Mouse (Mus musculus) heart, embryonic 14.5 days (tissue): ENCODE measurements around the gene Tbrg4. TPM values are rescaled to one million over a fixed set of nuclear protein-coding genes. Genes with fewer than 3 reads are reported as not detected.

Experiments
- ATAC-seq: fragments of 200-750 bp; cut with Nextera tagmentation; 2 replicates; pipeline ENCODE4 v1.8.0; 2017; ENCODE audit warnings: low read depth, moderate TSS enrichment; ENCODE audit not compliant: insufficient number of reproducible peaks, insufficient read depth, low FRiP score
- H3K27ac ChIP-seq, 2 experiments: fragments of 200-500 bp in 1 of 2; fragments of 300-500 bp in 1 of 2; sonication (generic) in 1 of 2; replicated peaks in 1 of 2; 2 replicates each; pipeline ENCODE4 v1.5.1; 2012 to 2014; ENCODE audit warnings: low read depth in 2 of 2, low read length in 2 of 2, control low read depth in 1 of 2, mild to moderate bottlenecking in 1 of 2, mixed read lengths in 1 of 2; ENCODE audit not compliant: control insufficient read depth in 1 of 2, insufficient read depth in 1 of 2
- H3K27me3 ChIP-seq: fragments of 300-500 bp; sonication (generic); 2 replicates; pipeline ENCODE4 v1.6.1; 2014; ENCODE audit warnings: mild to moderate bottlenecking, low read length, control low read depth; ENCODE audit not compliant: control insufficient read depth, insufficient read depth
- H3K36me3 ChIP-seq: fragments of 300-500 bp; sonication (generic); 2 replicates; pipeline ENCODE4 v1.6.1; 2014; ENCODE audit warnings: mild to moderate bottlenecking, control low read depth, low read length, mixed read lengths; ENCODE audit not compliant: control insufficient read depth, insufficient read depth
- H3K4me1 ChIP-seq, 2 experiments: fragments of 200-500 bp in 1 of 2; fragments of 300-500 bp in 1 of 2; sonication (generic) in 1 of 2; 2 replicates each; pipeline ENCODE4 v1.6.1; 2012 to 2014; ENCODE audit warnings: low read length in 2 of 2, control low read depth in 1 of 2, mixed read lengths in 1 of 2; ENCODE audit not compliant: control insufficient read depth in 2 of 2, insufficient read depth in 2 of 2
- H3K4me2 ChIP-seq: fragments of 300-500 bp; sonication (generic); 2 replicates; pipeline ENCODE4 v1.6.1; 2014; ENCODE audit warnings: mild to moderate bottlenecking, low read length
- H3K4me3 ChIP-seq, 2 experiments: fragments of 200-500 bp in 1 of 2; fragments of 300-500 bp in 1 of 2; sonication (generic) in 1 of 2; 2 replicates each; pipeline ENCODE4 v1.5.1; 2012 to 2014; ENCODE audit warnings: low read length in 2 of 2, mild to moderate bottlenecking in 2 of 2, control low read depth in 1 of 2, low read depth in 1 of 2, moderate library complexity in 1 of 2; ENCODE audit not compliant: control insufficient read depth in 1 of 2, insufficient read depth in 1 of 2
- H3K9ac ChIP-seq: fragments of 300-500 bp; sonication (generic); 2 replicates; pipeline ENCODE4 v1.6.1; 2014; ENCODE audit warnings: mild to moderate bottlenecking, low read length
- H3K9me3 ChIP-seq: fragments of 300-500 bp; sonication (generic); 2 replicates; pipeline ENCODE4 v1.6.1; 2016; ENCODE audit warnings: low read length, control low read depth; ENCODE audit not compliant: control insufficient read depth
- whole genome bisulfite sequencing: fragments of 180-500 bp; shearing (Covaris S2); extraction: QIAGEN DNeasy Blood & Tissue Kit; methylation state at CpG from one replicate; pipeline ENCODE4 v1.1.7; 2014; 5-methylcytosine and 5-hydroxymethylcytosine counted together
- polyA plus RNA-seq: library from polyadenylated mRNA; unstranded; fragments of >200 nt; fragmentation: Nextera tagmentation; extraction: Ambion mirVana; gene quantifications from 2 replicates; pipeline ENCODE4 v1.2.1, GENCODE M21; 2014

The Tbrg4 gene
- polyA plus RNA-seq, 1 experiment from 2014 or later, result 34.8 TPM

DNA sequence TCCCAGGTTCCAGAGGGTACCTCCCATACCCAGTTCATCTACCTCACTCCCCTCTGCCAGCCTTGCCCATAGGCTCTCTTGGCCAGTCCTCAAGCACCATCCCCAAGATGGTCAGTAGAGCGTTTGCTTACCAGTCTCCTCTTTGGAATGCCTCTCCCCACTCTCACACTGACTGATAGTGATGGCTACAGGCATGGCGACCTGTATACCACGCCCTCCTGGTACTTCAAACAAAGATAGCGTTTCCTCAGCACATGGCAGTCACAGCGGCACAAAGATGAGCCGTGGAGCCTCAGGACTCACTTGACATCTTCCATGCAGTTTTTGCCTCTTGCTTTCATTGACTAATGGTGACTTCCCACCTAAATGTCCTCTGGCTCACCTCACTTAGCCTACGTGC lies 36.0 kb downstream of the Tbrg4 start:
- H3K36me3 ChIP-seq, result peaks cover 88% of the 10 kb centered on the region
- H3K9ac ChIP-seq, result no peak overlapping the region
- H3K4me2 ChIP-seq, result no peak overlapping the region
- H3K27ac ChIP-seq, result no peak overlapping the region
- H3K4me3 ChIP-seq, result no peak overlapping the region
- no peak for ATAC-seq
- no peaks in the 10 kb centered on the region for H3K27me3 ChIP-seq
- no peaks in the 10 kb centered on the region for H3K9me3 ChIP-seq
- H3K4me1 ChIP-seq, result peaks cover 3 to 16% of the 10 kb centered on the region in 2 experiments; a peak in 3 of 4 replicates
- WGBS, result 74% methylated on average over 7 of the region's 7 CpGs

GRCm38 (mm10) chr11:6588295-6588694 lies 37.6 kb downstream of the Tbrg4 start:
- H3K9me3 ChIP-seq, result no peaks in the 10 kb centered on the region
- 90% methylated on average over 7 of the region's 7 CpGs for WGBS
- no peak overlapping the region for H3K4me2 ChIP-seq
- H3K36me3 ChIP-seq, result peaks cover 79% of the 10 kb centered on the region
- no peak overlapping the region for H3K4me3 ChIP-seq
- no peak overlapping the region for H3K9ac ChIP-seq
- no peak overlapping the region for H3K27ac ChIP-seq
- H3K4me1 ChIP-seq, result peaks cover 0 to 16% of the 10 kb centered on the region in 2 experiments; a peak in 3 of 4 replicates
- H3K27me3 ChIP-seq, result no peaks in the 10 kb centered on the region
- no peak for ATAC-seq

DNA sequence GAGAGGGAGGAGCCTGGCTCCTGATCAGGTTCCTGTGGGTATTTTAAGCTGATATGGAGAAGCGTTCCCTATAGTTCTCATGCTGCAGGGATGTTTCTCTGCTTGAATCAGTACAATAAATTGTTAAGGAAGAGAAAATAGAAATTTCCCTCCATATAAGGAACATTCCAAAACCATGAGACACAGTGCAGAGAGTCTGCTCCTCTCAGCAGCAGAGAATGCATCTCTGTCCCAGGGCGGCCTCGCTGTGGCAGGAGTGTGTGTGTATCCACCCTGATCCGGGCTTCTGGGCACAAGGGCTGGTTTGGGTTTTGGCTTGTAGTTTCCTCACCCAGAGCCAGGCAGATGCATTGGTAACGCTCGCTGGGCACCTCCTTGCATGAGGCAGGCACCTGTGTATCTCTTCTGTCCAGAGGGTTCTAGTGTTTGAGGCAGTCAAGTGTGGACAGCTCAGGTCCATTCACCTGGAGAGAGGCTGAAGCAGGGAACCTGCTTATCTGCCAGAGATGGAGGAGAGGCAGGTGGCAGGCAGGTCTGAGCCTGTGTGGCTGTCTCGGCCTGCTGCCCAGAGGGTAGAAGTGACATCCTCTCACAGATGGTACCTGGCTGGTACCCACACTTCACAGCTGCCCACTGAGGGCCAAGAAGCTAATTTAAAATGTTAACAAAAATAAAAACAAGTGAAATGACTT lies 38.5 kb downstream of the Tbrg4 start:
- no peaks in the 10 kb centered on the region for H3K9me3 ChIP-seq
- H3K36me3 ChIP-seq, result peaks cover 70% of the 10 kb centered on the region
- H3K4me1 ChIP-seq, result peaks cover 0 to 16% of the 10 kb centered on the region in 2 experiments; a peak in 3 of 4 replicates
- no peak overlapping the region; a peak in 1 of 4 replicates for H3K27ac ChIP-seq
- H3K27me3 ChIP-seq, result no peaks in the 10 kb centered on the region
- ATAC-seq, result no peak
- H3K4me3 ChIP-seq, result no peak overlapping the region
- no peak overlapping the region for H3K4me2 ChIP-seq
- no peak overlapping the region for H3K9ac ChIP-seq
- WGBS, result 73% methylated on average over 7 of the region's 7 CpGs

GRCm38 (mm10) chr11:6586660-6587059 lies 39.2 kb downstream of the Tbrg4 start:
- H3K4me1 ChIP-seq, result peaks cover 0 to 16% of the 10 kb centered on the region in 2 experiments; a peak in 3 of 4 replicates
- H3K36me3 ChIP-seq, result peaks cover 62% of the 10 kb centered on the region
- H3K27ac ChIP-seq, result no peak overlapping the region
- no peak for ATAC-seq
- WGBS, result 51% methylated on average over 3 of the region's 3 CpGs
- H3K9me3 ChIP-seq, result no peaks in the 10 kb centered on the region
- H3K9ac ChIP-seq, result no peak overlapping the region
- no peaks in the 10 kb centered on the region for H3K27me3 ChIP-seq
- H3K4me2 ChIP-seq, result no peak overlapping the region
- no peak overlapping the region for H3K4me3 ChIP-seq

GRCm38 (mm10) chr11:6585748-6586147 lies 40.1 kb downstream of the Tbrg4 start:
- Histone ChIP-seq H3K9ac (no peak overlapping the region), H3K9me3 (no peaks in the 10 kb centered on the region), H3K27ac (no peak overlapping the region), H3K27me3 (no peaks in the 10 kb centered on the region), H3K4me2 (no peak overlapping the region), H3K4me1 (peaks cover 0 to 16% of the 10 kb centered on the region in 2 experiments; a peak in 3 of 4 replicates), H3K36me3 (peaks cover 53% of the 10 kb centered on the region), H3K4me3 (no peak overlapping the region)
- 90% methylated on average over 8 of the region's 8 CpGs for WGBS
- no peak for ATAC-seq

DNA sequence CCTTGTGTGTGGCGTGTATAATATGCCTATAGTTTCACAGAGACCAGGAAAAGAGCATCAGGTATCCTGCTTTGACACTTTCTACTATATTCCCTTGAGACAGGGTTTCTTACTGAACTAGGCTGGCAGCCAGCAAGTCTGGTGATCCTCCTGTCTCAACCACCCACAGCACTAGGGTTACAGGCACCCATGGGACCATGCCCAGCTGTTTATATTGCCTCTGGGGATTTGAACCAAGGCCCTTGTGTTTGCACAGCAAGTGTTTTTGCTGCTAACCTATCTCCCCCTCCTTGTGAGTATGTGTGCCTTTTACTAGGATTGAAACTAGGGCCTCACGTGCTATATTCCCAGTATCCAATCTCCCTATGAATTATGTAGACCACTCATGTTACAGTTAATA lies 44.3 kb downstream of the Tbrg4 start:
- H3K9ac ChIP-seq, result no peak overlapping the region
- peaks cover 0 to 6% of the 10 kb centered on the region in 2 experiments; a peak in 3 of 4 replicates for H3K4me1 ChIP-seq
- ATAC-seq, result no peak
- peaks cover 26% of the 10 kb centered on the region for H3K36me3 ChIP-seq
- no peaks in the 10 kb centered on the region for H3K9me3 ChIP-seq
- no peak overlapping the region for H3K27ac ChIP-seq
- no peaks in the 10 kb centered on the region for H3K27me3 ChIP-seq
- WGBS, result 96% methylated on average over 2 of the region's 2 CpGs
- H3K4me2 ChIP-seq, result no peak overlapping the region
- no peak overlapping the region for H3K4me3 ChIP-seq

- no peak overlapping the region for H3K9ac ChIP-seq
- no peaks in the 10 kb centered on the region for H3K27me3 ChIP-seq
- no peak overlapping the region for H3K27ac ChIP-seq
- H3K36me3 ChIP-seq, result peaks cover 20% of the 10 kb centered on the region
- no peak overlapping the region for H3K4me3 ChIP-seq
- no peak for ATAC-seq
- no peaks in the 10 kb centered on the region for H3K9me3 ChIP-seq
- H3K4me2 ChIP-seq, result no peak overlapping the region
- H3K4me1 ChIP-seq, result no peaks in the 10 kb centered on the region
- 48% methylated on average over 4 of the region's 4 CpGs for WGBS
Measured at GRCm38 (mm10) chr11:6580065-6580750, 45.7 kb downstream of the Tbrg4 start.
